Mouse (Mus musculus) left cerebral cortex, adult 18-20 months (tissue): ENCODE data around the gene Hes1. TPM values are rescaled to one million over a fixed set of nuclear protein-coding genes. Genes with fewer than 3 reads are reported as not detected.
A peak's percentile ranks its signal among the peaks of the same experiment; 100 is the strongest.

ENCODE experiments used
- DNase-seq, 2 experiments: peaks; one replicate each; pipeline ENCODE4 v3.0.0; 2021 to 2022; ENCODE audit warnings: low spot score in 2 of 2, mixed read lengths in 1 of 2
- total RNA-seq, 2 experiments: library from RNA; stranded (reverse); gene quantifications; 2 replicates each; pipeline ENCODE4 v1.2.3; 2021

The Hes1 gene
- total RNA-seq, 2 experiments from 2014 or later, result 21.1 to 26.0 TPM

DNA sequence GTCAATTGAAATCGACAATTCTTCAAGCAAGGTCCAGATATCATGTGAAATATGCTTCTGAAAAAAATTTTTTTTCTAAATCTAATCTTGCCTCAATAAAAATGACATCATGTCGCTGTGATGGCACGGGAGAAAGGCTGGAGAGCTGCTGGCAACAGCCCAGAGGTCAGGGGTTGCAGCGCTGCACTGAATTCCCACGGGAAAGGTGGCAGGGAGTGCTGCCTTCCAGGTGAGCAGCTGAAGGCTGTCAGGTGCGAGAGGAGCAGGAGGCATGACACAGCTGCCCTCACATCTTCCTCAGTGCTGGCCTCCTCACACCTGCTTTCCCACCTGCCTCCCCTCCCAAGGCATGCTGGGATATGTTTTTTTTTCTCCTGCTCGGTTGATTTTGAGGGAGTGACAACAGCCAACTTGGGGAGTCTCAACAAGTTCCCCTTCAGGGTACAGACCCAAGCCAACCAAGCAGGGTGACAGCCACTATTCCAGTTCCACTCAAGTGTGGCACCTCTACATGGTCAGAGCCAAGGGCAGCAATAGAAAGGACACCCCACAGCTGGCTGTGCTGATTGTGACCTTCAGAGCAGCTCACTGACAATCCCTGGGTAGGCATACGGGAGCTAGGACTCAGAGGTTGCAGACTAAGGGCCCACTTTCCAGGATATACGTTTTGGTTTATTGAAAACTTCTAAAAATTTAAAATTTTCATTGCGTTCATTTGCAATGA lies 13.3 kb upstream of the Hes1 start:
- no peak for DNase-seq

DNA sequence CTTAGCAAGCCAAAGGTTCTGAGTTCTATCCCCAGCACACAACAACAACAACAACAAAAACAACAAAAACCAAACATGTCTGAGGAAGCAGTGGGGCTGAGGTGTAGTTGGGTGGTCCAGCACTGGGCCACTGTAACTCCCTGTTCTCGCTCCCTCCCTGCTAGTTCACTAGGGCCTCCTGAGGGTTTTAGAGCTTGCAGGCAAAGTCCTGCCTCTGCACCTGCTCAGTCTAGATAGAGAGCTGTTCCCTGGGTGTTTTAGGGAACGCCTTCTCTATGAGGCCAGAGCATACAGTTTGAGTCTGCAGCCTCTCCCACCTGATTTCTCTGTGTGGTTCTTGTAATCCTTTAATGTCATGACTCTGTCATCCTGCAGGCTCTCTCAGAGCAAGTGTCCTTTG lies 11.9 kb upstream of the Hes1 start:
- DNase-seq, result no peak

DNA sequence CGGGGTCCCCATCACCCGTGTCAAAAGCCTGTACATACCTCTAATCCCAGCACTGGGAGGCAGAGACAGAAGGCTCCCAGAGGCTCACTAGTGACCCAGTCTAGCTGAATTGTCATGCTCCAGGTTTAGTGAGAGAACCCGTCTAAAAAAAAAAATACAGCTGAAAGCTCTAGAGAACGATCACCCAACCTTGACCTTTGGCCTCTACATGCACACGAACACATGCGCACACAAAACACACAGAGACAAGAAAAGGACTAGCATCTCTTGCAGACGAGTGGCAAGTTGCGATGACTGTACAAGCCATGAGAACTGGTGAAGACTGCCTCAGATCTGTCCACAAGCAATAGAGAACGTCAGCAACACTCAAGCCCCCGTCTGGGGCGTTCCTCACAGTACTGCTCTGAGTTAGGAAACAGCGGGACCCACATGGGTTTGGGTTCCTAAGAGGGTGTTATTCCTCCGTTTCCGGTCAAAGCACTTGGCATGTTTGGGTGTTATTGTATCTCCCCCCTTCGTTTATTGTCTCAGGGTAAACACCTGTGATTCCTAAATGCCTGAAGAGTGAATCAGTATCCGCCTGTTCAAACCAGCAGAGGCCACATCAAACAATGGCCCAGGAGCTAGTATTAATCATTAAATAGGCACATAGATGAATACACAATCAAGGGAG lies 11.2 kb upstream of the Hes1 start:
- DNase-seq, result no peak

DNA sequence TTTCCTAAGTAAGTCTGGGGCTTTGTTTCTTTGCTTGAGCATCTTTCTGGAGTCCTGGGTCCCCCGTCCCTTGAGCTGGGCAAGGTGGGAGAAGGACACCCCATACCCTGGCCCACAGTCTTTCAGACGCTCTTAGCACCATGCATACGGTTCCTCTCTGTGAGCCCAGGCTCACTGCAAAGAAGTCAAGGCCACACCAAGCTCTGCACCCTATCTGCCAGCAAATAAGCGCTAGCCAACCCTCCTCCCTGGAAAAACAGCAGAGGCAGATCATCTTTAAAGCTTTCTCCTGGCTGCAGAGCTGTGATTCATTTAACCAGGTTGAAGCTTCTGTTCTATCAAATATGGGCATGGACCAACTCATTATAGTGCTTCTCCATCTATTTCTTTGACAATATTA lies 9.6 kb upstream of the Hes1 start:
- no peak for DNase-seq

DNA sequence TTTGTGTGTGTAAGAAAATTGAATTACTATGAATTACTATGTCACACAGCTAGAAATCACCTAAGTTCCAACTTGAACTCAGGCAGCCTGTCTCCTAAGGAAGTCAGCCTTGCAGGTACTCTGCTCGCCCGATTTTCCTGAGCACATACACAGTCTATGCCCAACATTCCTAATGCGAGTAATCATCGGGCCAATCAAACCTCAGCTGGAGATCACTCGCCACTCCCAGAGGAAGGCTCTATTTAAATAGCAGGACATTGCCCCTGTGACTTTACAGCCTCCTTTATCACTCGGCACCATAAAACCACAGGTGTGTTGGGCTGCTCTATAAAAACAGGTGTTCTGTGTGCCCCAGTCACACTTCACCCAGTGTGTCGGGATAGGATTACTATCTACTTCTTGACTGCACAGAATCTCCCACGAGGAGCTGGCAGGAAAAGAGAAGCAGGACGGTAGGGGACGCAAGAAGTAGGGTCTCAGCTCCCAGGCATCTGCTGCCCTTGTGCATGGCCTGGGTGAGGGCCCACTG lies 8.8 kb upstream of the Hes1 start:
- DNase-seq, result no peak

DNA sequence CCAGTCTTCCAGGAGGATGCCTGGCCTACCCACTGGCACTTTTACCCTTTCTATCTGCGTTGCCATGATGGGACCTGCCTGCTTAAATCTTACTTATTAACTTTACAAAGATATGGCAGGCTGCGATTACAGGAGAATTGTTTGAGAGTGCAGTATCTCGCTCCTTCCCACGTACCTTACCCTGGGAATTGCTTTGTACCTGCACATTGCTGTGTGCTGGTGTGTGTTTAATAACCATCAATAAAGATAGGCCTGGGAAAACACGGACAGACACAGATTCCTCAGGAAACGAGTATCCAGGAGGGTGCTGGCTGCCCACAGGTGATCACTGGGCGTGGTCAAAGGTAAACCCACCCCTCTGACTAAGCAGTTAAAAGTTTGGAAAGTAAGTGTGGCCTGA lies 8.3 kb upstream of the Hes1 start:
- DNase-seq, result no peak

DNA sequence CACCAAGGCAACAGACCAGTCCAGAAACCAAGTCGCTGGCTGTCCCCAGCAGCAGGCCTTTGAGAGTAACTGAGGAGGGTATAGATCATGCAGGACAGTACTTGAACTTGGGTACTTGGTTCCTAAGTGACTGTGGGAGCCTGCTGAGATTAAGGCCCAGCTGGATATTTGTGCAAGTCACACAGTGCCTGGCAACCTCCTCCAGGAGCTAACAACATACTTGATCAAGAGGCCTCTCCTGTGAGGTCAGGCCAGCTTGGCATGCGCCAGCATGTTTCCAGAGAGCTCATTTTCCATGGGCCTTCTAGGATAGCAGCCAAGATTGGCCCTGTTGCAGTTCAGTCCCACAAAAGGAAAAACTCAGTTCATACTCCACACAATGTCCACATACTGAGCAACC lies 7.3 kb upstream of the Hes1 start:
- DNase-seq, result no peak

DNA sequence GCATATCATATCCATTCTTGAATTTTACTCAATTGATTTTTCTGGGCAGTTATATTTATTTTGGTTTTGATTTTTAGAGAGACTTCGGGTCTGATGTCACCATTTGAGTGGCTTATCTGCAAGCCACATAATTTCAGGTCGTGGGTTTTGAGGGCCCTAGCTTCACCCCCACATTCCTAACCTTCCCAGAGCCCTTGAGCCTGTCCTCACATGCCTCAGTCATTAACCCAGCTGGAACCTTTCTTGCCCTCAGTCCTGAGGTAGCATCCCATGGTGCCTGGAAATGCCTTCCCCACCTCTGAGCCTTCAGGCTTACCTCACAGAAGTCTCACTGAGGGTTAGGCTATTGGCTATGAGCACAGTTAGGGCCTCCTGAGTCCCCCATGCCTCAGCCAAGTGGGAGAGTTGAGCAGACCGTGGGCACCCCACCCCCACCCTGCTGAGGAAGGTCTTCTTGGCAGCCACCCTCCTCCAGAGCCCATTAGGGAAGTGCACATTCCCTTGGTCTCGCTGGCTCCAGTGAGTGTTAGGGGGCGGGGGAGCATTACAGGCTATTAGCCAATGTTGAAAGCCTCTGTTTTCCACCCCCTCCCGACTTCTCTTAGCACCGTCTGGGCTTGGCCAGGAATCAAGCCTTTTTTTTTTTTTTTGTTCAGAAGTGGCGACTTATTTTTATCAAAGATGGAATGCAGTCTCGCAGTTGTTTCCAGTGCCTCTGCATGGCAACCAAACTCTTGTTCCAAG lies 5.0 kb upstream of the Hes1 start:
- DNase-seq, result peak; percentile 24 to 56

DNA sequence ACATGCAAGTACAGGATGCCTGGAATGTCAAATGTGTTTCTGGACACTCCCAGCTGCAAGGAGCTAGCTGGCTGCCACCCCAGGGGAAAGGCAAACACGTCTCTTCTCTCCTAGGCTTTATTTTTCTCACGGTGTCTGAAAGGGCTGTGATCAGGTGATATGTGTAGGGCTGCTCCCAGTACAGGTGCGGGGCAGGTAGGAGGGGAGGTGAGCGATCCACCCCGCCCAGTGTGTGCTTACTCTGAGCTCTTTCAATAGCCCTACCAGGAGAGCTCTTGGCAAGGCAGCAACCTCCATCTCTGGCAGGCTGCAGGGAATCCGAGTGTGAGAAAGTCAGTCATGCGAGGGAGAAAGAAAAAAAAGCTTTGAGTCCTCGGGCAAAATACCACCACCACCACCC lies 3.8 kb upstream of the Hes1 start:
- DNase-seq, result peak in 1 of 2 experiments; percentile 18

DNA sequence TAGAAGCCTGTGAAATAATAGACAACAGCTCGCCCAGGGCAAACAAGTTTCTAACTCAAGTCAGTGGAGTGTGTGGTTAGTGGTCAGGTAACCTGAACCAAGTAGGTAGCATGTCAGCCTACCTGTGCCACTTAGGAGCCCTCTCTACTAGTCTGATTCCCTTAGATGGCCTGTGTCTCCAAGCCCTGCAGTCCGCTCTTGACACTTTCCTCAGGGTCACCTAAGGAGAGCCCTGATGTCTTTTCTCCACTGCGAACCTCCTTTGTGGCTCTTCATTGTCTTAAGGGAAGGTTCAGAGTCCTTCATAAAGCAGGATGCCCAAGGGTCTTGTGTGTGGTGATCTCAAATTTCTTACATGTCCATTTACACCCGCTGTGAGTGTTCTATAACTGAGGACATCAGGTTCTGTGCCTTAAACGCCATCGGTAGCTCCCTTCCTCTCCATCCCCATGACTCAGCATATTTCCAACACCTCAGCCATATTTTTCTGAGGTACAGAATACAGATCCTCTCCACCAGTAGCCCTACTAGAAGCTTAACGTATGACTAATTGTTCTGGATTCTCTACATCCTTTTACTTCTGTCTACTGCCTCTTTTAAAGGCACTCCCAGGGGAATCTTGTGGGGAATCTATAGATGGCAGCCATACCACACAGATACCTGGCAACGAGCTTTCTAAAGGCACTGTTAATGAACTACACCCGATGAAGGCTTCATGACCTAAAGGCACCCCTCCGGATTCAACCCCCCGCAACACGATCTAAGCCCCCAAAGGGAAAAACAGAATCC lies 1.7 kb upstream of the Hes1 start:
- DNase-seq, result peak in 1 of 2 experiments; percentile 12

DNA sequence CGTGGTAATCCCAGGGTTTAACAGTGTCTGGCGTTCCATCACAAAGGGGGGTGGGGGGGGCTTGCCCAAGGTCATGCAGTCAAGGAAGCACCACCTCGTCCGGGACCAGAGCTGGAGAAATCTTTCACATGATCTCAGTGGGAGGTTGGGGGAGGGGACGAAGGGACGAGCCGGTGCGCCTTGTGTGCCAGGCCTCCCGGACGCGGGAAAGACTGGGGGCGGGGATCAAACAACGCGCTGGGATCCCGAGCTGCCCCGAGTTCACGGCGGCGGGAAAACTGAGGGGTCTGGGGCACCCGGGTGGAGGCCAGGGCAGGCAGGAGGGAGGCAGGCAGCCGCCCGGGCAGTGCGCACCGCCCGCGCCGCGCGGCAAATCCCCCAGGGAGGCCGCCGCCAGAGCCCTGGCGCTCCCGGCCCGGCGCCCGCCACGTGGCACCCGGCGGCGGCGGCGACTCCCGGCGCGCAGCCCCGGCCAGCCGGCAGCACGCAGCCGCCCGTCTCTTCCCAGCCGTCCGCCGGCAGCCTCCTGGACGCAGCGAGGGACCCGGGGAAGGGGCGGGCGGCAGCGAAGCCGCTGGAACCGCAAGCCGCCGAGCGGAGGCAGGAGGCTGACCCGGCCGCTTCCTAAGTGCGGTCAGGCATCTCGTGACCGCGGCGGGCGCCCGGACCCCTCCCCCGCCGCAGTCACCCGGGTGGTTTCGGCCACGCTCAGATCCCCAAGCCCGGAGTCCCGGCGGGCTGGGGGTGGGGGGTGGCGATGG lies 883 bp upstream of the Hes1 start:
- peak; percentile 50 to 64 for DNase-seq

DNA sequence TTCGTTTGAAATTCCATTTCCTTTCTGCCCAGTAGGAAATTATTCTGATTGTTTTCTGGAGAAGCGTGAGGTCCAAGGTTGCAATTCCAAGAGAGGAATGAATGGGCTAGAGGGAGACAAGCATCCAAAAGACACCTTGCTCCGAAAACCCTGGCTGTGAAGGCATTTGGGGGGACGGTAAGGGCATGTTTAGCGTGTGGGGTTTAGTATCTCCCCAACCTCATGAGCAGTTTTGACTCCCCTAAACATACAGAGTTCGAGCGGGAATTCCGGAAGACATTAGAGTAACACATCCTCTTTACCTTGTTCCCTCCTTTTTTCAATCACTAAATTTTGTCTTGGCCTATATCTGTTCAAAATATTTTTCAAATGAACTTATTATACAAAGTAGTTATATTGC lies 429 bp downstream of the Hes1 start:
- no peak for DNase-seq

DNA sequence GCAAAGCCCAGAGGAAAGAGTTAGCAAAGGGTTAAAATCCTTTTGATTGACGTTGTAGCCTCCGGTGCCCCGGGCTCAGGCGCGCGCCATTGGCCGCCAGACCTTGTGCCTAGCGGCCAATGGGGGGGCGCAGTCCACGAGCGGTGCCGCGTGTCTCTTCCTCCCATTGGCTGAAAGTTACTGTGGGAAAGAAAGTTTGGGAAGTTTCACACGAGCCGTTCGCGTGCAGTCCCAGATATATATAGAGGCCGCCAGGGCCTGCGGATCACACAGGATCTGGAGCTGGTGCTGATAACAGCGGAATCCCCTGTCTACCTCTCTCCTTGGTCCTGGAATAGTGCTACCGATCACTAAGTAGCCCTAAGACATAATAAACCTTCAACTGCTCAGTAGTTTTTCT lies 893 bp downstream of the Hes1 start:
- peak; percentile 76 to 87 for DNase-seq

DNA sequence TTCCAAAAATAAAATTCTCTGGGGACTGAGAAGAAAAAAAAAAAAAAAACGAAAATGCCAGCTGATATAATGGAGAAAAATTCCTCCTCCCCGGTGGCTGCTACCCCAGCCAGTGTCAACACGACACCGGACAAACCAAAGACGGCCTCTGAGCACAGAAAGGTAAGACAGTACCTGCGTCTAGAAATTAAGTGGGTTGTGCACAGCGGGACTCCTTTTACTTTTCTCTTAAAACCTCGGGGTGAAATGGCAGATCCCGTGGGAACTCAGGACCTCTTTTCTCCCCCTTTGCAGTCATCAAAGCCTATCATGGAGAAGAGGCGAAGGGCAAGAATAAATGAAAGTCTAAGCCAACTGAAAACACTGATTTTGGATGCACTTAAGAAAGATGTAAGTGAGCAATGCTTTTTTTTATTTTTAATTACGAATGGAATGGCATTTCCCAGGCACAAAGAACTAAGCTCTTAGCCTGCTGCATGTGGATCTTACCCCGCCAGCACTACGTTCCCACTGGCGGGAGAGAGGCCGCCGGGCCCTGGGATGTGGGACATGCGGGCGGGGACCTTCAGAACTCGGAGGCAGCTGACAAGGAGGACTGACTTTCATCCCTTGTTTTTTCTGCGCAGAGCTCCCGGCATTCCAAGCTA lies 1.5 kb downstream of the Hes1 start:
- DNase-seq, result peak in 1 of 2 experiments; percentile 65

DNA sequence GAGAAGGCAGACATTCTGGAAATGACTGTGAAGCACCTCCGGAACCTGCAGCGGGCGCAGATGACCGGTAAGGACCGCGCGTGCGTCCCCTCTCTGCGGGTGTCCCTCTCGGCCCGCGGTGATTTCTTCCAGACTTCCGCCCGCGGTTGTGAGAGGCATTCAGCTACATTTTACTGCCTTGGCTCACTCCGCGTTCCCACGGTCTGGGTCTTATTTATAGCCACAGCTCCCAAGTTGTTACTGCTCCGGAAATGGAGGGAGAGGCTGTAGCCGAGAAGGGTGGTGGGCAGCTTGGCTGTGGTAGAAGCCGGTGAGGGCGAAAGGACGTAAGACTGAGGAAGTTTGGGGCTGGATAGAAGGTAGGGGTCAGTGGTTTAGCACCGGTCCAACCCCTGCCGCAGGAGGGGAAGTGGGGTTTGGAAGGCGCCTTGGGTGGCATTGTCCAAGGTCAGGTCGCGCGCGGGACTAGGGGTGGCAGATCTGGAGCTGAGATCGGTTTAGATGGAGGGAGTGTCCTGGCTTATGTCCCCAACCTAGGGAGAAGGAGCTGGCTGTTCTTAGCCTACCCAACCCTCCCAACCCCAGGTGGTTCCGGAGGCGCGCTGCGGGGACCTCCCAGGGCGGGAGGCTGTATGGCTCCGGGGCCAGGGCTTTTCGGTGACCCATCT lies 2.1 kb downstream of the Hes1 start:
- peak in 1 of 2 experiments; percentile 47 for DNase-seq

DNA sequence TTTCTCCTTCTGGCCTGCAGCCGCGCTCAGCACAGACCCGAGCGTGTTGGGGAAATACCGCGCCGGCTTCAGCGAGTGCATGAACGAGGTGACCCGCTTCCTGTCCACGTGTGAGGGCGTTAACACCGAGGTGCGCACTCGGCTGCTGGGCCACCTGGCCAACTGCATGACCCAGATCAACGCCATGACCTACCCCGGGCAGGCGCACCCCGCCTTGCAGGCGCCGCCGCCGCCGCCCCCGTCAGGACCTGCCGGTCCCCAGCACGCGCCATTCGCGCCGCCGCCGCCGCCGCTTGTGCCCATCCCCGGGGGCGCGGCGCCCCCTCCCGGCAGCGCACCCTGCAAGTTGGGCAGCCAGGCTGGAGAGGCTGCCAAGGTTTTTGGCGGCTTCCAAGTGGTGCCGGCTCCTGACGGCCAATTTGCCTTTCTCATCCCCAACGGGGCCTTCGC lies 2.7 kb downstream of the Hes1 start:
- DNase-seq, result peak; percentile 82 to 91

DNA sequence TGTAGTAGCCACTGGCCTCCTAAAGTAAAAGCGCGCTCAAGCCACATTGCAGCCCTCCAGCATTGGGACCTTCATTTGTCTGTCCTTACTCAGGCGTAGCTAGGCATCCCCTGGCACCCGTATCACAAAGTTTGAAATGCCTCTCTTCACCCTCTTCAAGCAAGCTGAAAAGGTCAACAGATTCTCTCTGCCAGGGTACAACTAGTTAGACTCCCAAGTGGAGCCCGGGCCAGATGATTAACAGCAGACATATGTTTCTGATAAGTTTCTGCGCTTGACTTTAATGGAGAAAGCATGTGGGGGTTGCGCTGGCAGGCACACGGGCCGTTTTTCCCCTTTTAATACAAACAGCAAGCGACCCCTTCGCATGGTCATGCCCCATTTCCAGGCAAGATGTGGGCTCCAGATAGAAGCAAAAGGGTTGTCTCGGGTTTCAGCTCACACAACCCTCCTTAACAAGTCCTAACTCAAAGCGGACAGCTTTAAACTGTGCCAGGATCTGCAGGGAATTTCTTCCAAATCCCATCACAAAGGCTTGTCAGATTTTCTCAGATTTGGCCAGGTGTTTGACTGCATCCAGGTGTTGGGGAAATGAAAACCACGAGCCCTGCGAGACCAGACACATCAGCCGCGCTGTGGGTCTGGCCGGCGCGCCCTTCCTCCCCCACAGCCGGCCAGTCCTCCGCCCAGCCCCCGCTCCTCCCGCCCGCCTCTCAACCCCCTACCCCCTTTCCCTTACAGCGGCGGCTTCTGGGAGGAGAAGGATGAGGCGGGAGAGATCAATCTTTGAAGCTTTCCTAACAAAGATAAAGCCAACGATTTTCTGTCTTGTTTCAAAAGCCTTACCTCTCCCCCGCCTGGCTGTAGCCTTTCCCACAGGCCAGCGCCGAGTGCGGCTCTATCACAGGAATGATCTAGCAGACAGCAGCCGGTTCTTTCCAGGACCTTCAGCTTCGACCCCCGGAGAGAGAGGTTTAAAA lies 4.1 kb downstream of the Hes1 start:
- peak; percentile 10 to 18 for DNase-seq

DNA sequence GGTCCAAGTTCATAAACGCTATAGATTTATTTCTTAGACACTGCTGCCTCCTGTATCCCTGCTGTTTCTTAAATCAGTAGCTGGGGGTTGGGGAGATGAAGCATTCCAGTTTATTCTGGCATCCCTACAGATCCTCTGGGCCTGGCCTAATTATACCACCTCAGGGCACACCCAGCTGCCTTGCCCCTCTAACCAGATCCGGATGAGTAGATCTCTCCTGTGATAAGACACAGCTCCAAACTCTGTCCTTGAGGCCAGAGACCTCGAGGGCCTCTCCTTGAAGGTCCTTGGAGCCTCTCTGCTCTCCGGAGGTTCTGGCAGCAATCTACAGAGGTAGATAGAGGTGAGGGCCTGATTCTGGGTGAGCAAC lies 5.4 kb downstream of the Hes1 start:
- DNase-seq, result no peak
